Mouse (Mus musculus) heart, postnatal 0 days (tissue): ENCODE measurements around the gene Myocos.
"Not testable (repeated sequence)": the region's sequence is repeated elsewhere in the genome, so short reads cannot be mapped to it uniquely, and the experiment has no call there.

Experiments used
- CTCF ChIP-seq: IDR thresholded peaks from 2 replicates; pipeline ENCODE4 v1.5.1; 2016; ENCODE audit warnings: antibody characterized with exemption, control low read depth, low read depth
- EP300 ChIP-seq: IDR thresholded peaks from 2 replicates; pipeline ENCODE4 v1.6.1; 2016; ENCODE audit warnings: antibody characterized with exemption, low read depth

DNA sequence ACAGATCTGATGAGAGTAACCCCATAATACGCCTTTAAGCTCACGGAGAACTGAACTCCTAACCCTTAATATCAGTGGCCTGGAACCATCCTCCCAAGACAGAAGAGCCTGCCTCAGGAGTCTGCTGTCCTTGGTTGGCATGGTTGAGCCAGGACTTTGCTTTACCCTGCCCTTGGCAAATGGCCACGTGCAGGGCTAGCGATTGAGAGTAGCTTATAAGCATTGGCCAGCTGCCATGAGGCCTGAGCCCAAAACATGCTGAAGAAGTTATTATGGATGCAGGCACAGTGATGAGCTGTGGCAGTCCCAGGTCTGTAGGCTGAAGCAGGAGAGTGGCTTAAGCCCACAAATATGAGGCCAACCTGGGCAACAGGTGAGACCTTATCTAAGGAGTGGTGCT lies 30.2 kb downstream of the Myocos start:
- not testable (repeated sequence) for TF ChIP-seq CTCF, EP300
